Mouse (Mus musculus): ENCODE data around the gene Ric1.
A peak's percentile ranks its signal among the peaks of the same experiment; 100 is the strongest.
"Not testable (repeated sequence)": the region's sequence is repeated elsewhere in the genome, so short reads cannot be mapped to it uniquely, and the experiment has no call there.

Ric1 gene

GRCm38 (mm10) chr19:29498842-29499456, 23.1 kb upstream of the Ric1 start:
- peak in 1 of 2 experiments; percentile 47 for DNase-seq

DNA sequence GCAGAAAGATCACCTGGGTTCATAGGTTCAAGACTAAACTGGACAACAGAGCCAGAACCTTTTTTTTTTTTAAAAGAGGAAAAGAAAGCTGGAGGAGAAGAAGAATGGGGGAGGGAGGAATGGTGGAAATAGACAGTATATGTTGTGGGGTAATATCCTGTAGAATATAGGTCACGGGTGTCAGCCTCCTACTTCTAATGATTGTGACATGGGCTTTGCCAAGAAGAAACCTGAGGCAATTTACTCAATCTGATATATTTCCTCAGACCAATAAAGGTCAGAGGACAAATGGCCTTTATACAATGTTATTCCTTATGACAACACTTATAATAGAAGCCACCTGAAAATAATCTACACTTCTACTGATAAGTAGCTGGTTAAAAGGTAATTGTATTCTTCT, 21.7 kb upstream of the Ric1 start:
- no peak for DNase-seq

DNA sequence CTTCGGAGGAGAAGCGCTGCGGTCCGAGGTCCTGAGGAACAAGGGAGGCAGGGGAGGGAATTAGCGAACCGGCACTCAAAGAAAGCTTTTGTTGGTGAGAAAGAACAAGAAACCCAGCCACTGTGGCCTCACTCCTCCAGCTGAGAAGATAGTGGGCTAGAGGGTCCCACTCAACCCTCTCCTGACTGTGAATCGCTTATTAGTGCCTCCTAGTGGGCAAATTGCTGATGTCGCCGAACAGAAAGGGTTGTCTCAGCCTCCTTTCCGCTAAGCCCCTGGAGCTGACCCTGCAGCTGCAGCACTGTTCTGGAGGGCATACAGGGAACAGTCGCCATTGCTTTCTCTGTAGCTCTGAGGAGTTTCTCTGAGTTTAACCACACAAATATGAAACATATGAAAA, 21.0 kb upstream of the Ric1 start:
- DNase-seq: peak; percentile 46 to 52

DNA sequence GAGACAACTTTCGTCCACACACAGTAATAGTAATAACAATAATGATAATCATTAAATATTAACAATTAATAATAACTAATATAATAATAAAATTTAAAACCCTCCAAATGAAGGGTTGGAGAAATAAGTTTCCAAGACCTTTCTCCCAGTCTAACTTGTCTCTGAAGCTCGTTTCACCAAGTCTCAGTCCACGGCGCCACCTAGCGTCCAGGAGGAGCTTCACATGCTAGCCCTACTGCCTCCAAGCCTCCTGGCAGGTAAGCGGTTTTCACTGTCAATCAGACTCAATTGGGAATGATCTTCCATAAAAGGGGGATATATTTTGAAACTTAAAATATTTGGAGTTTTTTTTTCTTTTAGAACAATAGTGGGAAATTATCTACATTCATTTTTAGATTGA, 20.6 kb upstream of the Ric1 start:
- DNase-seq: peak; percentile 88 to 89

- DNase-seq: no peak
These were observed 18.0 kb upstream of the Ric1 start for GRCm38 (mm10) chr19:29504131-29504530.

- DNase-seq: no peak
These were observed 16.5 kb upstream of the Ric1 start for GRCm38 (mm10) chr19:29505617-29506016.

DNA sequence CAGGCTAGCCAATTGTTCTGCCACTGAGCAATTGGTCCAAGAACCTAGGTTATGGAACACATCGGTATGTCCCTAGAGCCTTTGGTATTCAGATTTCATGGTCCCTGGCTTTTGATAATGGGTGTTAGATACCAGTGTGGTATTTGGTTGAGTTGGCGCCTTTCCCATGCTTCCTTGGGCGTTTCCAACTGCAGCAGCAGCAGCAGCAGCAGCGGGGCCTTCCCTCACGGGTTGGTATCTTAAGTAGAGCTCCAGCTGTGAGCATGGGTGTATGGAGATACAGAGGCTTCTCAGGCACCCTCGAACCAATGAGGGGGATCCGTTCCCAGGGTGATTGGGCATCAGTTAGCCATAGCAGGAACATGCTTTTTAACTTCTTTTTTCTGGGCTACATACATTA, 13.9 kb upstream of the Ric1 start:
- DNase-seq: no peak

- DNase-seq: no peak
These were observed 12.2 kb upstream of the Ric1 start for GRCm38 (mm10) chr19:29509857-29510256.

DNA sequence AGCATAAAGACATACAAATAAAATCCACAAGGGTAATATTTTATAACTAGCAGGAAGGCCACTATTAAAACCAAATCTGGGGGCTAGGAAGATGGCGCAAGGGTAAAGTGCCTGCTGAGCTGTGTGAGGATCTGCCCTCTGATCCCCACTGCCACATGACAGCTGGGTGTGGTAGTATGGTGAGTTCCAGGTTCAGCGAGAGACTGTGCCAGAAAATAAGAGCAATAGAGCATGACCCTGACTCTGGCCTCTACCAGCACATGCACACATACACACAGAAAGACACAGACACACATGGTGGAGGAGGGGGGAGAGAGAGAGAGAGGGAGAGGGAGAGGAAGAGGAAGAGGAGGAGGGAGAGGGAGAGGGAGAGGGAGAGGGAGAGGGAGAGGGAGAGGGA, 10.3 kb upstream of the Ric1 start:
- DNase-seq: peak; percentile 60 to 82

GRCm38 (mm10) chr19:29513111-29513766, 8.8 kb upstream of the Ric1 start:
- no peak for DNase-seq

DNA sequence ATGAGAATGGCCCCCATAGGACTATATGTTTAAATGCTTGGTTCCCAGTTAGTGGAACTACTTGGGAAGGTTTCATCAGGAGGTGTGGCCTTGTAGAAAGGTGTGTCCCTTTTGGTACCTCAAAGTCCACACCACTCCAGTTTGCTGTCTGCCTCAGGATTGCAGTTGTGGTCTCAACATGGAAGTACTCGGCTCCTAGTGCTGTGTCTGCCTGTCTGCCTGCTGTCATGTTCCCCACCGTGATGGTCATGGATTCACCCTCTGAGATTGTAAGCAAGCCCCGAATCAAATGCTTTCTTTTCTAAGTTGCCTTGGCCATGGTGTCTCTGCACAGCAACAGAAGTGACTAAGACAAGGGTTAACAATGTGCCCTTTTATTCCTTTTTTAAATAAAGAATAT, 8.0 kb upstream of the Ric1 start:
- DNase-seq: no peak

- DNase-seq: no peak
These were observed 6.7 kb upstream of the Ric1 start for GRCm38 (mm10) chr19:29515386-29515785.

- DNase-seq: no peak
These were observed 6.1 kb upstream of the Ric1 start for GRCm38 (mm10) chr19:29515991-29516390.

DNA sequence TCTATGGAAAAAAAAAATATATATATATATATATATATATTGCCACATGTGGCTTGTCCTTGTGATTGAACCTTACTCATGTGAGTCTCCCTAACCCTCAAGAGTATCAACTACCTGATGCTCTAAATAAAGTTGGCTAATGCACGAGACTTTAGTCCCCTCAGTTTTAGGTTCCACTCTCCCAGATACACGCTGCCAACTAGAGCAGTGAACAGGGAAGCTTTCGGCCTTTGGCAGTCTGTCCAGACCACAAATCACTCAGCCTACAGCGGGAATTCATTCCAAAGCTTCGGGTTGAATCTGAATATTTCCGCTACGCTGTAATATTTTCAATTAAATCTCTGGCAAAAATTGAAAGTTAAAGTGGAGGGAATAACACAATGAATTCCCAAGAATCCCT, 3.7 kb upstream of the Ric1 start:
- DNase-seq: no peak

- no peak for DNase-seq
These were observed 3.2 kb upstream of the Ric1 start for GRCm38 (mm10) chr19:29518922-29519321.

DNA sequence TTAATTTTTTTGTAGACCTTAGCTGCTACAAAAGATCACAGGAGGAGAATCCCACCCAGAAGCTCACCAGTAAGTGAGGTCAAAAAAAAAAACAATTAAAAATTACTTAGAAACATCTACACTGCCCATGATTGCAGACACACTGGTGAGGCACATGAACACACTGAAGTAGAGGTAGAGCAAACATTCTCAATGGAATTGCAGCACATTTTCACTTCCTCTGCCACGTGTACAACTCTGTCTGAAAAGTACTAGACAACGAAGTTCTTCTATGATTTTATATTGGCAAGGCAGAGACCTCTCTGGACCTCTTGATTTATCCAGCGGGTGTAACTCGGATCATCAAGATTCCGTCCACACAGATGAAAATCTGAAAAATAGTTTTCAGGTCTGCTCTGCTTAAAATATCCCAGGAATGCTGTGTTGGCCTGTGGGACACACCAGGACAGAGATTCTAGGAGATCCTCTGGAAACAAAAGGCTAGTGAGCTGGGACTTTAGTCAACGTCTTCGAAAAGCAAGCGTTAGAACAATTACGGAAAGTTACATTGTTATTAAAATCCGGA, 1.0 kb upstream of the Ric1 start:
- no peak for DNase-seq

DNA sequence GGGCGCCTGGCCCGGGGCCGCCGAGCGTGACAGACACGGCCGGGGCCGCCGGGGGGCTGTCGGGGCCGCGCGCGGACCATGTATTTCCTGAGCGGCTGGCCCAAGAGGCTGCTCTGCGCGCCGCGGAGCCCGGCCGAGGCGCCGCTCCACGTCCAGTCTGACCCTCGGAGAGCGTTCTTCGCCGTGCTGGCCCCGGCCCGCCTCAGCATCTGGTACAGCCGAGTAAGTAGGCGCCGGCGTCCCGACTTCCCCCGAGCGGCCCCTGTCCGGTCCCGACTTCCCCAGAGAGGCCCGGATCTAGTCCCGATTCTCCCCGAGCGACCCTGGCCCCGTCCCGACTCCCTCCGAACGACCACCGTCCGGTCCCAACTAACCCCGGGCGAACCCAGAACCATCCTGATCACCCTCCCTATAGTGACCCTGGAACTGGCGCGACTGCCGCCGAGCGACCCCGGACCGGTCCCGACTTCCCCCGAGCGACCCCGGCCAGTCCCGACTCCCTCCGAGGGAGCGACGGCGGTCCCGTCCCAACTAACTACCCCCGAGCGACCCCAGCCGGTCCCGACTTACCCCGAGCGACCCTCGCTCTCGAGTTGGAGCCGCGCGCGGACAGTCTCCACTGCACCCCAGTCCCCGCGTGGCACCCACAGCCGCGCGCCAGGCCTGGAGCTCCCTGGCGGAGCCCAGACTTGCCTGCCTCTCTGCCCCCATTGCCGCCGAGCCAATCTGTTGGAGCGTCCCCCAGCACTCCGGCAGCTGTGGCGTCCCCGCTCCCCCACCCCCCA, 555 bp downstream of the Ric1 start:
- peak; percentile 45 to 72 for DNase-seq

DNA sequence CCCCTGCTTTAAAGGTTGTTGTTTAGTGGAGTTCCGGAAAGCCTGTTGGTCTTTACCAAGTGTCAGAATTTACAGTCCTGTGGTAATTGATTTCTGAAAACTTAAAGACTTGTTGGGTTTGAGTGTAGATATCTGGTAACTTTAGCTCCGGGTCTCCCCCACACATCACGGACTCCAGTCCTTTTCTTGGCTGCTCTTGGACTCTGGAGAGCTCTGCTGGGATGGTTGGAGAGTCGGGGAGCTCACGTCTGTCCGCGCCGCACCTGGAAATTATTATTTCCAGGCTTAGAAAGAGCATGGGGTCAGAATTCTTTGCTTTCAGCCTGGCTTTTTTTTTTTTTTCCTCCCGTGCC, 1.1 kb downstream of the Ric1 start:
- no peak for DNase-seq

GRCm38 (mm10) chr19:29523701-29524100, 1.6 kb downstream of the Ric1 start:
- DNase-seq: no peak

DNA sequence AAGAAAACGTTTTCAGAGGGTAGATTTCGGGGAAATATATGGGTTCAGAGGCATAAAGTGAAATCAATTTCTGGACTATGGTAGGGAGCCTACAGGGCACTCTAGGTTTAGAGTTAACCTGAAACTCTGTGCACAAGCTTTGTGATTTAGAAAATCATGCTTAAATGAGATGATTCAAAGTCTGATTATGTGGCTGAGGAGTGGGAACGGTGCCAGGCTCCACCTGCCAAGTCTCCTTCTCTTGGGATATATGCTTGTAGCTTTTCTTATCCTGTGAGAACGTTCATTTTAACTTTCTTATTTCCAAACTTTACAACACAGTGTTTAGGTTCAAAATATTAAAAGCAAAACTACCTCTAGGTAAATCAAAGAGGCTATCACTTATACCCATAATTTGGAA, 2.5 kb downstream of the Ric1 start:
- DNase-seq: peak; percentile 76 to 78

DNA sequence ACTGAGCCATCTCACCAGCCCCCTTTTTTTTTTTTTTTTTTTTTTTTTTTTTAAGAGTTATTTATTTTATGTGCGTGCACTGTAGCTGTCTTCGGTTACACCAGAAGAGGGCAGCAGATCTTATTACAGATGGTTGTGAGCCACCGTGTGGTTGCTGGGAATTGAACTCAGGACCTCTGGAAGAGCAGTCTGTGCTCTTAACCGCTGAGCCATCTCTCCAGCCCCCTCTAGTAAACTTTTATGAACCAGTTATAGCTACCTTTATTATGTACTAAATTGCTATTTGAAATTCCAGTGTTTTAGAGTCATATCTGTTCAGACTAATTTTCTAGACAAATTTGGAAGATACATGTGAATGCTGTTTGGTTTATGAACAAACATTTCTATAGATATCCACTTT, 3.5 kb downstream of the Ric1 start:
- not testable (repeated sequence) for DNase-seq

DNA sequence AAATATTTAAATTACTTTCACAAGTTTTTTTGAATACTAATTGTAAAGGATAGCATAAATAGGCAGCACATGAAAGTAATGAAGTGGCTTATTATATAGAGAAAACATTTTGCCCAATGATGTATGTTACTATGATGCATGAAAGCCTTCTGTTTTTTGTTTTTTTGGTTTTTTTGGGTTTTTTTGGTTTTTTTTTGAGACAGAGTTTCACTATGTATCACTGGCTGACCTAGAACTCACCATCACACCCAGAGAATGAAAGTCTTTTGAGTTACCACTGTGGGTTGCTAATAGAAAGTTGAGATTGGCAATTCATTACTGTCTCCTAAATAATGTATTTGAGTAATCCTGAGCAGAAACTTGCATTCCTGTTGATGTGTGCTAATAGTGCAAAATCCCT, 4.8 kb downstream of the Ric1 start:
- DNase-seq: no peak

DNA sequence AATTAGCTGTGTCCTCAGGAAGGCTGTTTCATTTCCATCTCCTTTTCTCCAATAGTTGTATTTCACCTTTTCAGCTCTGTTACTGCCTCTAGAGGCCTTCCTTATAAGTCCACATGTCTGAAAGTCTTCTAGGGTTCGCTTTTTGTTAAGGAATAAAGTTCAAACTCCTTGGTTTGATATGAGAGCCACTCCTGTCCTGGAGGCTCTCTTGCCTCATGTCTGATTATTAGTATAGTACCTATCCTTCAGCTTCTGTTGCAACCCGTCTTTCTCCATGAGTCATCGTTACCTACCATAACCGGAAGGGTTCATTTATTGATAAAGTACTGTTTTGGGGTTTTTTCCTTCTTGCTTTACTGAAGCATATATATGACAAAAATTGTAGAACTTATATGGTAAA, 5.2 kb downstream of the Ric1 start:
- DNase-seq: no peak

DNA sequence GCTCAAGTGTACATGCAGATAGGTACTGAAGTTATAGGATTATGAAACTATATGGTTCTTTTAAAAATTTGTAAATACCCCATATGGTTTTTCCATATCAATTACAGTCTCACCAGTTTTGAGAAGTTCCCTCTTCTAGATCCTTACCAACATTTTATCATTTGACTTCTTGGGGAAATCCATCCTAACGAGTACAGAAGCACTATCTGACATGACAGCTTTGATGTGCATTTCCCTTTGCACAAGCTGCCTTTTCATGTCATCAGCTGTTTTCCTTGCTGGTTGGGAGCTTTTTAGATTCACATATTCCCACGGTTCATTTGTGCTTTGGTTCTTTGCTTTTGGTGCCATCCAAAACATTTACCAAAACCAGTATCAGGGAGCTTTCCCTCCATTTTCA, 6.5 kb downstream of the Ric1 start:
- DNase-seq: no peak
